Comparison of ENCODE assay signal across 9 mouse cellular contexts in genomic region chr7:113256046-113256445, GRCm38 (mm10). TPM values are rescaled to one million over a fixed set of nuclear protein-coding genes. Genes with fewer than 3 reads are reported as not detected.
DNase-seq lines count a peak whose midpoint lies in the region; ATAC-seq and TF ChIP-seq lines count a peak whose summit lies in the region.
"Had no signal": no experiment of that assay in that cellular context is flagged by ENCODE, and none has a peak within 500 bp of the region (broad histone marks: within the 10 kb centered on the region; RNA-seq: fewer than 3 reads in every experiment).

No protein-coding gene starts in this region.

- DNase-seq in testis, postnatal 14 days (ENCODE audit: low spot score): no peak
- DNase-seq in c-Kit-positive CD71-positive TER-119-negative erythroid progenitor cells, embryonic 14.5 days (ENCODE audit: low read depth): peak; percentile 25
- DNase-seq in liver, embryonic 13.5 days: peak; percentile 23
- DNase-seq in spleen, adult 2 months (ENCODE audit: low read depth in 1 of 2, low spot score in 2 of 2): peak in 1 of 2 experiments; percentile 18
- DNase-seq in urinary bladder, postnatal 25 days (ENCODE audit: low spot score): no peak

- no peak for TF ChIP-seq POLR2A in testis, adult 2 months (IDR thresholded peaks at IDR 0.05; ENCODE audit: control insufficient read depth, low read depth, low read length)
- no peak for TF ChIP-seq POLR2A in spleen, adult 2 months (IDR thresholded peaks at IDR 0.05; ENCODE audit: low read depth, low read length)

- no peaks in the 10 kb centered on the region for H3K9me3 ChIP-seq in heart, embryonic 12.5 days (replicated peaks)
- H3K9me3 ChIP-seq in heart, embryonic 11.5 days (replicated peaks; ENCODE audit: control insufficient read depth, low read length): no peaks in the 10 kb centered on the region
- no peaks in the 10 kb centered on the region for H3K9me3 ChIP-seq in liver, embryonic 13.5 days (replicated peaks)
- H3K9me3 ChIP-seq: limb, embryonic 15.5 days had no signal

- no peak overlapping the region for H3K4me3 ChIP-seq in heart, embryonic 12.5 days
- H3K4me3 ChIP-seq in heart, embryonic 11.5 days (ENCODE audit: low read depth, low read length): no peak overlapping the region
- no peak overlapping the region for H3K4me3 ChIP-seq in testis, adult 2 months (ENCODE audit: control insufficient read depth, low read depth, low read length)
- no peak overlapping the region for H3K4me3 ChIP-seq in liver, embryonic 13.5 days (replicated peaks)
- no peak overlapping the region for H3K4me3 ChIP-seq in spleen, adult 2 months (ENCODE audit: extremely low read depth, insufficient read depth, insufficient read length)
- H3K4me3 ChIP-seq: limb, embryonic 15.5 days had no signal

- no peak for ATAC-seq in heart, embryonic 12.5 days (ENCODE audit: insufficient number of reproducible peaks, low FRiP score)
- ATAC-seq in heart, embryonic 11.5 days (replicated peaks; ENCODE audit: insufficient number of reproducible peaks, low FRiP score, low TSS enrichment): no peak
- no peak for ATAC-seq in liver, embryonic 13.5 days (ENCODE audit: low read depth)

- 0 out of 2 replicates have a peak overlapping the region, but pooled peaks have one; percentile 53 for H3K27ac ChIP-seq in heart, embryonic 12.5 days (ENCODE audit: poor library complexity, severe bottlenecking)
- H3K27ac ChIP-seq in heart, embryonic 11.5 days (ENCODE audit: low read depth, low read length): no peak overlapping the region
- no peak overlapping the region for H3K27ac ChIP-seq in testis, adult 2 months (ENCODE audit: control insufficient read depth, insufficient read depth, low read depth, low read length)
- no peak overlapping the region for H3K27ac ChIP-seq in liver, embryonic 13.5 days
- no peak overlapping the region for H3K27ac ChIP-seq in spleen, adult 2 months (ENCODE audit: insufficient read depth, low read length)
- H3K27ac ChIP-seq: limb, embryonic 15.5 days had no signal

- peaks cover 42% of the 10 kb centered on the region for H3K4me1 ChIP-seq in heart, embryonic 12.5 days (replicated peaks)
- peaks cover 20% of the 10 kb centered on the region for H3K4me1 ChIP-seq in heart, embryonic 11.5 days (ENCODE audit: control insufficient read depth, insufficient read depth, low read length)
- no peaks in the 10 kb centered on the region for H3K4me1 ChIP-seq in testis, adult 2 months (ENCODE audit: control insufficient read depth, insufficient read depth, low read length)
- peaks cover 24% of the 10 kb centered on the region for H3K4me1 ChIP-seq in liver, embryonic 13.5 days (replicated peaks)
- peaks cover 6% of the 10 kb centered on the region for H3K4me1 ChIP-seq in spleen, adult 2 months (ENCODE audit: control insufficient read depth, insufficient read depth, insufficient read length)

- no peak overlapping the region for H3K9ac ChIP-seq in heart, embryonic 12.5 days
- no peak overlapping the region for H3K9ac ChIP-seq in heart, embryonic 11.5 days (ENCODE audit: low read depth, low read length)
- H3K9ac ChIP-seq in liver, embryonic 13.5 days: no peak overlapping the region
- H3K9ac ChIP-seq: limb, embryonic 15.5 days had no signal

- TF ChIP-seq CTCF in testis, adult 2 months (IDR thresholded peaks at IDR 0.05; ENCODE audit: control insufficient read depth, insufficient read depth, insufficient replicate concordance, low read depth, low read length): peak; percentile 45; the same call in 1 of the 2 replicates
- TF ChIP-seq CTCF in spleen, adult 2 months (IDR thresholded peaks at IDR 0.05; ENCODE audit: extremely low read depth, insufficient read depth, insufficient read length, insufficient replicate concordance): peak; percentile 39; the same call in 1 of the 2 replicates

- H3K27me3 ChIP-seq in heart, embryonic 12.5 days (replicated peaks): no peaks in the 10 kb centered on the region
- H3K27me3 ChIP-seq in heart, embryonic 11.5 days (ENCODE audit: control insufficient read depth, insufficient read depth, low read length): no peaks in the 10 kb centered on the region
- H3K27me3 ChIP-seq in testis, adult 2 months (ENCODE audit: control insufficient read depth, insufficient read depth, low read length): no peaks in the 10 kb centered on the region
- H3K27me3 ChIP-seq in liver, embryonic 13.5 days: no peaks in the 10 kb centered on the region
- H3K27me3 ChIP-seq in spleen, adult 2 months (ENCODE audit: control insufficient read depth, insufficient read depth, low read length): no peaks in the 10 kb centered on the region
- H3K27me3 ChIP-seq: limb, embryonic 15.5 days had no signal

- H3K36me3 ChIP-seq in heart, embryonic 12.5 days: no peaks in the 10 kb centered on the region
- no peaks in the 10 kb centered on the region for H3K36me3 ChIP-seq in heart, embryonic 11.5 days (ENCODE audit: control insufficient read depth, insufficient read depth, low read length)
- H3K36me3 ChIP-seq in testis, adult 2 months (ENCODE audit: control insufficient read depth, insufficient read depth, low read length): no peaks in the 10 kb centered on the region
- no peaks in the 10 kb centered on the region for H3K36me3 ChIP-seq in liver, embryonic 13.5 days
- H3K36me3 ChIP-seq in spleen, adult 2 months (ENCODE audit: control insufficient read depth, insufficient read depth, low read length): no peaks in the 10 kb centered on the region
- H3K36me3 ChIP-seq: limb, embryonic 15.5 days had no signal

- no peak overlapping the region for H3K4me2 ChIP-seq in heart, embryonic 12.5 days
- H3K4me2 ChIP-seq in heart, embryonic 11.5 days: no peak overlapping the region
- no peak overlapping the region for H3K4me2 ChIP-seq in liver, embryonic 13.5 days
- H3K4me2 ChIP-seq: limb, embryonic 15.5 days had no signal

- WGBS in heart, embryonic 12.5 days: 51% methylated on average over 4 of the region's 4 CpGs
- 45% methylated on average over 4 of the region's 4 CpGs for WGBS in heart, embryonic 11.5 days (ENCODE audit: insufficient replicate concordance)
- WGBS in liver, embryonic 13.5 days (ENCODE audit: insufficient replicate concordance): 33% methylated on average over 4 of the region's 4 CpGs
- 47% methylated on average over 4 of the region's 4 CpGs for WGBS in spleen, adult 2 months

RNA-seq across cellular contexts. Expression of gene Arntl, which starts 48.8 kb away (rescaled TPM):
- polyA plus RNA-seq in heart, embryonic 12.5 days (2016; fragmentation: Nextera tagmentation; extraction: Ambion mirVana): 6.8 and 8.5 TPM in 2 replicates
- 7.6 and 7.8 TPM in 2 replicates for polyA plus RNA-seq in heart, embryonic 11.5 days (2014; fragmentation: Nextera tagmentation; extraction: Ambion mirVana)
- 2.9 and 3.2 TPM in 2 replicates for polyA plus RNA-seq in testis, adult 2 months (2012; rRNA removed)
- polyA plus RNA-seq in liver, embryonic 13.5 days (2015; fragmentation: Nextera tagmentation; extraction: Ambion mirVana): 4.6 and 5.8 TPM in 2 replicates
- 5.4 and 6.3 TPM in 2 replicates for polyA plus RNA-seq in spleen, adult 2 months (2012; rRNA removed)

Comparison
In these comparisons a context has a peak if more than half of its experiments do, and no peak if none do; other contexts are left out.
1. DNase-seq: peak in c-Kit-positive CD71-positive TER-119-negative erythroid progenitor cells, embryonic 14.5 days (single experiment) and liver, embryonic 13.5 days (single experiment); none in testis, postnatal 14 days (single experiment) and urinary bladder, postnatal 25 days (single experiment).